Mouse (Mus musculus) inflammation-experienced regulatory T-cells, adult 6 months (primary cell): ENCODE results near the gene Trmt1. TPM values are rescaled to one million over a fixed set of nuclear protein-coding genes. Genes with fewer than 3 reads are reported as not detected.

Experiments used
- ATAC-seq: one replicate; pipeline ENCODE4 v1.8.0; 2017
- polyA plus RNA-seq, 3 experiments: library from polyadenylated mRNA; unstranded; fragments of 100-300 nt; shearing (Covaris generic); gene quantifications; one replicate each; pipeline ENCODE4 v1.2.1; 2017

Trmt1 gene
- polyA plus RNA-seq, 3 experiments from 2014 or later, result 28.0 to 61.1 (median 55.5) TPM

DNA sequence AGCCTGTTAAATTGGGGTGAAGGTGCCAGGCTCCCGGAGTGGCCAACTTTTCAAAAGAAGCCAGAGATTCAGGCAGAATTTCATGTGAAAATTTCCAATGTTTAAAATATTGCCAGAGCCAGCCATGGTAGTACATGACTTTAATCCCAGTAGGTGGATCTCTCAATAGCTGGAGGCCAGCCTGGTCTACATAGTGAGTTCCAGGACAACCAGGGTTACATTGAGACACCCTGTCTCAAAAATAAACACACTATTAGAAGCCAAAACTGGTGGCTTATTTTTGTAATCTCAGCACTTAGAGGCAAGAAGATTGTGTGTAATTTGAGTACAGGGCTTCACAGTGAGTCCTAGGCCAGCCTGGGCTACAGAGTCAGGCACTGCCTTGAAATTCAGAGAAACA is 23.8 kb downstream of the Trmt1 start:
- ATAC-seq, result no peak

DNA sequence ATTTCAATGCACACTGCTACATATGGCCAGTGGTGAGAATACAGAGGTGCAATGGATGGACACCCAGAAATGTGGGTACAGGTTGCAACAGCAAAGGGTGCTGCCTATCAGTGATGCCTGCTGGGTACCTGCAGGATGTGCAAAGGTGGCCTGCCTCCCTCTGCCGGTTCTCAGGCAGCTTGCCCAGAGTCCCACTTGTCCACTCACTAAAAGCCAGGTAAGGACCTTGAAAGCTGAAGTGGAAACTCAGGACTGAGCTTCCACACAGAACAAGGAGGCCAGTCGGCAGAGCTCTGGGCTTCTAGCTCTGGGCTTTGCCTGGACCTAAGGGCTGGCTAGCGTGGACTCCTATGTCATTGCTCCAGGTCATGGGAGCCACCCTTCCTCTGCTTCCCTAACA is 25.2 kb downstream of the Trmt1 start:
- no peak for ATAC-seq

DNA sequence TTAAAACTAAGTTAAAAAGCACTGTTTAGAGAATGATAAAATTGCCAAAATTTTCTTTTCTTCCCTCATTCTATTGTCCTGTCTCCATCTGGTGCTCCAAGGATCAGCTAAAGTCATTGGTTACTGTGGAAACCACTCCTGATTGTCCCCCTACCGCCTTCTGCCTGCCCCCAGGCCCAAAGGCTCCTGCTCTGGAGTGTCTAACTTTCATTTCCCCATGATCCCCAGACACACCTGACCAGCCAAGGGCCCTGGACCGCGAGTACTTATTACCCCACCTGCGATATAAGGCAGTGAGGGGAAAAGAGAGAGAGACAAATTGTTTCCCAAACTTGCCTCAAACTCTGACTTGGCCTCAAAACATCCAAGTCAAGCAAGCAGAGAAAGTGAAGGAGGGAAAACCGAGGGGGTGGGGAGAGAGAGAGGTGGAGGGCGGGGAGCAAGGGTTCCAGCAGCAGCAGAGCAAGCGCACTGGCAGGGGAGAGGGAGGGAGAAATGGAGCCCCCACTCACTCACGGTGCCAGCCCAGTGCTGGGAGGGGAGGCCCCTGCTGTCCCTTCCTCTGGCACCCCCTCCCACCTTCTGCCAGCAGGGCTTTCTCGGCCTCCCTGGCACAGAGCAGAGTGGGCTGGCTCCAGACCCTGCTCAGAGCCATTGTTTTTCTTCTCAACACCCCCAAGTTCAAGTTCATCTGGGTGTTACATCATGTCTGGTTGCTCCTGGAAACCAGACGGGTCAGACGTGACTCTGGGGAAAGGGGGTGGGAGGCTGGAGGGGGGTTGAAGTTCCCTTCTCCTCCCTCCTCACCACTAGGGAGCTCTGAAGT is 26.0 kb downstream of the Trmt1 start:
- no peak for ATAC-seq

DNA sequence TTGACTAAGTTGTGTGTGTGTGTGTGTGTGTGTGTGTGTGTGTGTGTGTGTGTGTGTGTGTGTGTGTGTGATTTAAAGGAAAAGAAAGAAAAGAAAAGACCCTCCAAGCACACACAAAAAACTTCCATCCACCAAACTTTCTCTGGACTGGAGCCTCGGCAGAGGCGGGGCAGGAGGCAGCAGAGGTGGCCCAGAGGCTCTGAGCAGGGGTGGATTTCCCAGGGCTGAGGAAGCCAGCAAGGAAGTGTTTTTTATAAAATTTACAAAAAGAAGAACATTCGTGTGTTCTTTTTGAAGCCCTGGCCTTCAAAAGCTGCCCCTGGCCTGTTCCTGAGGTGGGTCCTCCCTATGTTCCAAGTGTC is 26.6 kb downstream of the Trmt1 start:
- ATAC-seq, result no peak

DNA sequence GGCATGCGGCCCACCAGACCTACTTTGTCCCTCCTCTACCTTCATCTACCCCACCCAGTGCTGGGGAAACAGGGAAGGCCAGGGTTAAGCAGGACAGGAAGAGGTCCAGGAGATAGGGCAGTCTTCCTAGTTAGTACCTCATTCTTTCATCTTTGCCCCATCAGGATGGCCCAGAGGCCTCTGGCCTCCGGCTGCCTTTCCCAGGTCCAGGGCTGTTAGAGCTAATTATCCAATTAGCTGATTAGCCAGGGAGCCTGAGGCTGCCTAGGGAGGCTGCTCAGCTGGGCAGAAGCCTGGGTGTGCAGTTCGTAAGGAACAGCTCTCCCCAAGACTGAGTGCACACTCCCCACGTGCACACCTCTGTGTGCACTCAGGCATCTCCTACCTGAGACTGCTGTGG is 27.3 kb downstream of the Trmt1 start:
- ATAC-seq, result no peak

DNA sequence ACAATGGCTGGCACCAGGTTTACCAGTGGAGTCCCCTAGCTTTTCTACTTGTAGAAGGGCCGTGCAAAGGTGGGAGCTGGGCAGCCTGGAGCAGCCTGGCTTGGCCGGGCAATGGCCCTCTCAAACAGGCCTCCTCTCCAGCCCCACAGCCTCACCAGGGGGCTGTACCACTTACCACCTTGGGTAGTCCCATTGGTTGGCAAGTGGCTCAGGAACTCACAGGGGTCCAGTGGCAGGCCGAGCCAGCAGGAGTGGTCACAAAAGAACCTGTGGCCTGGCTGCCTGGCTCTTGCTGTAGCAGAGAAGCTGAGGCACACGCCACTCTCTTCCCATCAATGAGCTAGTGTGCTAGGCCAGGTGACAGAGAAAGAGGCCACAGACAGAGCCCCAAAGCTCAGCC is 28.1 kb downstream of the Trmt1 start:
- ATAC-seq, result no peak

DNA sequence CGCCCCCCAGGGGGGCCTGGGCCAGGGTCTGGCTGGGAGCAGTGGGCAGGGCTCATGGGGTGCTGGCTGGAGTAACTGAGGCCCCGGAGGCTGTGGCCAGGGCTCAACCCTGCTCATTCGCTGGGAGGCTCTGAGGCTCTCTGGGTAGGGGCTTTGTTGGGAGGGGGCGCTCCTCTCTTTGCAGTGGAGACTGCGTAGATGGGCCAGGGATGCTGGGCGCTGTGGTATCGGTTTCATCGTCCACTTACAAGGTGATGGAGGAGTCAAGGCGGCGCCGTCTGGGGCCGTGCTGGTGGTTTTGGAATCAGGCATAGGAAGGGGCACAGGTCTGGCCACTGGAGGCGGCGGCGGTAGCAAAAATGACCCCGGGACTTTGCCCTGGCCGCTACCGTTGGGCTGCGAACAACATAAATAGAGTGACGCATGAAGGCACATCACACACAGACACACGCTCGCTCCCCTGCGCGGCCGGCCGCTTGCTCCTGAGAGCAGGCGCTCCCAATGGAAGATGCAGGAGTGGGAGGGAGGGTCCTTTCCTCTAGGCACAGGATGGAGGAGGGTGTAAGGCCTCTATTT is 29.9 kb downstream of the Trmt1 start:
- ATAC-seq, result no peak

DNA sequence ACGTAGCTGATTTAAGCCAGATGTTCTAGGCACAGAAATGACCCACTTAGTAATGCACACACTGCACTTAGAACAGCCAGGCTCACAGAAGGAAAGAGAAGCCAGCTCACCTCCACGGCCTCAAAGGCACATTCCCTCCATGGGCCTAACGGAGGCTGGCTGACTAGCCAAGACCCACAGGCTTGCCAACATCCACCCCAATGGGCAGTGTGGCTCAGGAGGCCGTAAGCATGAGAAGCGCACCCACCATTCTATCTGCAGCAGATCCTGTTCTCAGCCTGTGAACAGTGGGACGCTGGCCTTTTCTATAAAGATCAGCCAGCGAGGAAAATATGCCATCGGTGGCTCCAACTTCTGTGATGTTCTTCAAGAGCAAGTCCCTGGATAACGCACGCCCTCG is 30.7 kb downstream of the Trmt1 start:
- no peak for ATAC-seq

DNA sequence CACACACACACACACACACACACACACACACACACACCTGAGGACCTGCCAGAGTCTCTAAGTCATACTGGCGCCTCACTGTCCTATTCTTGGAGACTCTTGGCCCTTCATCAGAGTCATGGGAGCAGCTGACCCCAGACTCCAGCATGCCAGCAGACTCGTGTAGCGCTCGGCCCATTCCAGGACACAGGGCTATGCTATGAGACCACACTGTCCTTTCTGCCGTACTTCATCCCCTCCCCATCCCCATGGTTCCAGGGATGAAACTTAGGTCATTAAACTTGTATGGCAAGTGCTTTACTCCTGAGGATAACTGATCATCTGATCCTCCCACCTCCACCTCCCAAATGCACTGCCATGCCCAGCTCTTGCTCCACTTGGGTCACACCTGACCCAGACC is 32.4 kb downstream of the Trmt1 start:
- ATAC-seq, result no peak

DNA sequence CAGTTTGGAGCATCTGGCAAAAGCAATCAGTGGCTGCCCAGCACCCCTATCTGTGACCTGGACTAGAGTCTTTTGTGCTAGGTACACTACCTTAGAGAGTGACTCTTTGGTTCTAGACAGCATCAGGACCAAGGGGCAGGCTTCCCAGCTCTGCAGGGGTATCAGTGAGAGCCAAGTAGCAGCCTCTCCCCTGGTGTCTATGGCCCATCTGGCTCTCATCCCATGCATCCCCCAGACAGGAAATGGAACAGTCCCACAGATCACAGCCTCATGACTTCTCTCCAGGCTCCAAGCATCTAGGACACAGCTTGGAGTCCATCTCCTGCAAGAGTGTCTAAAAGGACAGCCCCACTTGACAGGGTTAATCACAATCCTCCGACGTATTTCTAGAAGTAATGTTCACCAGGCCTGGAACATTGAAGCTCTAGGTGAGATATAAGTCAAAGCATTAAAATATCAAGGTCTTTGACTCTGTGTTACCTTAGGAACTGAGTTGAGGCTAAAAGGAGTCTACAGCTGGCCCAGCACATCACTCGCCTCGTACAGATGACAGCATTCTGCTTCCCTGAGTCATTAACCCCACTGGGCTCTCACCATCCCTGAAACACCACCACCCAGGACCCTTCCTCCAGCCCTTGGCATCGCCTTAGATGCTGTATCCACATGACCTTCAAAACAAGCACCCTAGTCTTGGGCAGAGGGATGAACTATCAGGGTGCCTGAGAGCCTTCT is 33.0 kb downstream of the Trmt1 start:
- ATAC-seq, result no peak

DNA sequence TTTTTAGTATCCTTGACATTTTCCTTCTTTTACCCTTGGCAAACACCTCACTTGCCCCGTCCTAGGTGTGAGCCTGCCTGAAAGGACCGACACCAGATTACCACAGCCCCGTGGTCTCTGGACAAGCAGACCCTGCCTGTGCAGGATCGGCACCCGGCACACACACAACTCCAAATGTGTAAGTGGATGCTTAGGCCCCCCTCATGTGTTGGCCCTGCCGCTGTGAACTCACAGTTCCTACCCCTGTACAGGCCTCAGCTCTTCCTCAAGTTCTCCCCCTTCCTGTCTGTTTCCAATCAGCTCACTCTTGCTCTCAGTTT is 36.4 kb downstream of the Trmt1 start:
- peak; percentile 5 for ATAC-seq

DNA sequence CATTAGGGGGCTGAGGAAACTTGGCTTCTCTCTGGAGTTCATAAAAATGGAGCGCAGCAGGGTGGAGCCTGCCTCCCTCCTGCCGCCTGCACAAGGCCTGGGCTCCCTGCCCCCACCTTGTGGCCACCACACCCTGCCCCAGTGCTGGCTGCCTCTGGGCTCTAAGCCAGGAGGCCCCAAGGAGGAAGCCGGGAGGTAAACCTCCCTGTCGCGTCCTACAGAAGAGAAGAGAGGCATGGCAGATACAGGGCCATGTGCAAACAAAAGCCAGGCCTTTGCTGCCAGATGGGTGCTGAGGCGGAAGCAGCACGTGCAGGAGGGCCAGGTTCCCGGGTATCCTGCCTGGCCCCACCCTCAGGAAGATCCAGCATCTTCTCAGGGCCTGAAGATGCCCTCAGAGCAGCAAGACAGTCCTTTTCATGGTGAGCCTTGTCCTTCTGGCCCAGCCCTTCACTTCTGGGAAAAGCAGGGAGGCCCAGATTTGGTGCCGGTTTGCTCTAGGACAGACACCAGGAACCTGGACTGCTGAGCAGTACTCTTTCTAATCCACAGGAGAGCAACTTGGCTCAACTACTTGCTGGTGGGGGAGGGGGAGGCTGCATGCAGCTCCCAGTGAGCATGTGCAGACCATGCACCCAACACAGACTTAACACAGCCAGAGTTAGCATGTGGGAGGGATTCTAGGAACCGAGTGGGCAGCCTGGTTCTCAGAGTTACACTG is 36.9 kb downstream of the Trmt1 start, which contains the start of gene G430095P16Rik:
Gene G430095P16Rik (plus strand): TSS at position 158 of the 721 bp plus-strand sequence.
- ATAC-seq, result peak; percentile 84

DNA sequence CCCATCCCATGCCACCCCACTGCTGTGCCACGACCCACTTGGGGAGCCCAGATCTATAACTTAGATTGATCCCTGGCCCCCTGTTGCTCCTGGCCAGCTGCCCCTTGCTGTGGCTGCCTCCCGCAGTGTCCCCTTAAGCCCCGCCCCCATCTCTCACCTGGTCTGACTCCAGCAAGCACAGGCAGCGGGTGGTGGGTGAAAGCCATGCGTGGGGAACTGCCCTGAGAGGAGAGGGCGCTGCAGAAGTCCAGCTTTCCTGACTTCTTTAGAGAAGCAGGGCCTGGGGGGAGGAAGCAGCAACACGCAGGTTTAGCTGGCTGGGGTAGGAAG is 37.4 kb downstream of the Trmt1 start:
- ATAC-seq, result peak; percentile 22

DNA sequence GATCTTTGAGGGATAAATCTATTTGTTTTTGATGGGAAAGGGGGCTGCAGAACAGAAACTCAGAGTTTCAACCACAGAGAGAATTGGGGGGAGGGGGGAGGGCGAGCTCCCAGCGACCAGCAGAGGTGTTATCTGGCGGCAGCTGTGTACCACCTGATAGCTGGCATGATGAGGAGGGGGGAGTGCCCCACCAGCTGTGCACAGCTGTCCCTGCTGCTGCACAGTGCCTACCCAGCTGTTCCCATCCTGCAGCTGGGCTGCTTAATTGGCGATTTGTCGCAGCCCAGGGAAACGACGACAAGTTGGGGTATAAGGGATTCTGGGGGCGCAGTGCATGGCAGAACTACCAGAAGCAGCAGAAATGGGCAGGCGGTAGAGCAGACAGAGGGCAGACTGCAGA is 38.6 kb downstream of the Trmt1 start:
- no peak for ATAC-seq

DNA sequence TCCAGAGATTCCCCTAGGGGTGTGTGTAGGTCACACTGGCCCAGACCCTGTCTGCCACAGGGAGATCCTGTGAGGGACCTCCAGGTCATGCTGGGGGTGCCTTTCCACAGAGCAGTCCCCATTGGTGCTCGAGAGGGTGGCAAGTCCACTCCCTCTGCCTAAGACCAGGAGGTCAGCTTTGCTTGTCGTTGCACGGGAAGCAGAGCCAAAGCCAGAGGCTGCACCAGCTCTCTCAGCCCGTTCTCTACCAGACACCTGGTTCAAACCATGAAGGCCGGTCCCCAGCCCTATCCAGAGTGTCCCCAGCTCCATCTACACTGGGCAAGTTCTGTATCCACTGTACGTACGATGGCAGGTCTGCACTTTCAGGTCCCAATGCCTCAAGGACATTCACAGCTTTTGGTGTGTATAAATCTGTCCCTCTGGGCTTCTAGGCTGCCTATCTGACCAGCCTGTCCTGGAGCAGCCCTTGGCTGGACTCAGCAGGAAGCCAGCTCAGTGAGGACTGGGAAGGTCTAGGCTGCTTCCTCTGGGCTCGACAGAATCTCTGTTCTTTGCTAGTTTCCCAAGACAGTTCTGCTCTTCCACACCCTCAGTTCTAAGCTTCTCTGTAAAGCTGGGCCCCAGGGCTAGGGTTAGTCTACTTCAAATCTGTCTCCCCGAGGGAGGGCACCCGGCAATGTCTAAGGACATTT is 39.3 kb downstream of the Trmt1 start:
- ATAC-seq, result no peak

DNA sequence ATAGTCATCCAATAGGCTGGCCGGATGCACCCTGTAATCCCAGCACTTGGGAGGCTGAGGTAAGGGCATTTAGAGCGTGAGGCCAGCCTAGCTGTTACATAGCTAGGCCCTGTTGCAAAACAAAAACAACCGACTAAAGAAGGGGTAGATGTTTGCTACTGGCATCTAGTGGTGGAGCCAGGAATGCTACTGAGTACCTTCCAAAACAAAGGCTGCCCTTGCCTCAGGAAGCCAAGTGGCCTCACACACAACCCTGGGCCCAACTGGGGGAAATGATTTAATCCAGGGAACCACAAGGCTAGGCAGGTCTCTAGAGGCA is 39.8 kb downstream of the Trmt1 start:
- ATAC-seq, result no peak

DNA sequence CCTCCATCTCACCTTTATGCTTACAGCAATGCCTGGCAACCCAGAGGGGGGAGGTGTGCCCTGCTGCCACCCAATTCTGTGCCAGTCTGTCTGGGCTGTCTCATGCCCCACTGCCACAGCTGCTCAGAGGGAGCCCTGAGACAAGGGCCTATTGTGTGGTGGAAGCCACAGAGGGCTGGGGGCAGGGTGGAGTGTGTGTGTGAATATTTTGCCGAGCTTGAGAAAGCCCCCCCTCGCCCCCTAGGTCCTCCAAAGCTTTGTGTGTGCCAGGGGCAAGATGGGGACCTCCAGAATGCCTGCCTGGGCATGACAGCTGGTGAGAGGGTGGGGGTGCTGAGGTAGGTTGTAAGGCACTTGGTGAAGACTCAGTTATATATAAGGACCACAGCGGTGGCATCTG is 42.4 kb downstream of the Trmt1 start:
- no peak for ATAC-seq

DNA sequence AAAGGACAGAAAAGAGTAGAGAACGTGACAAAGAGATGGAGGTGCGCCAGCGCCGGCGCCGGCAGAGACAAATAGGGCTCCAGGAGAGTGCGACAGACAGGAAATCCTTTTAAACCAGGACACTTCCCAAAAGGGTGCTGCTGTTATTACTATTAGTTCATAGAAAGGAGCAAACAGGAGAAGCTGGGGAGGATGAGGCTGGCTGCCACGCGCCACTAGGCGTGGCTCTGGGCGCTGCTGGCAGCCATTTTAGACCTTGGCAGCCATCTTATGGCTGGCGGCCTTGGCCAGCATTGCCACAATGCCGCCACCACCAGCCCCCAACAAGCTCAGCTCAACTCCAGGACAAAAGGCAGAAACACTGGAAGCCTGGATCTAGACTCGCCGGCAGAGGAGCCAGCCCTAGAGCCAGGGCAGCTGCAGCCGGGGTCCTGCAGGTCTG is 43.8 kb downstream of the Trmt1 start:
- no peak for ATAC-seq

DNA sequence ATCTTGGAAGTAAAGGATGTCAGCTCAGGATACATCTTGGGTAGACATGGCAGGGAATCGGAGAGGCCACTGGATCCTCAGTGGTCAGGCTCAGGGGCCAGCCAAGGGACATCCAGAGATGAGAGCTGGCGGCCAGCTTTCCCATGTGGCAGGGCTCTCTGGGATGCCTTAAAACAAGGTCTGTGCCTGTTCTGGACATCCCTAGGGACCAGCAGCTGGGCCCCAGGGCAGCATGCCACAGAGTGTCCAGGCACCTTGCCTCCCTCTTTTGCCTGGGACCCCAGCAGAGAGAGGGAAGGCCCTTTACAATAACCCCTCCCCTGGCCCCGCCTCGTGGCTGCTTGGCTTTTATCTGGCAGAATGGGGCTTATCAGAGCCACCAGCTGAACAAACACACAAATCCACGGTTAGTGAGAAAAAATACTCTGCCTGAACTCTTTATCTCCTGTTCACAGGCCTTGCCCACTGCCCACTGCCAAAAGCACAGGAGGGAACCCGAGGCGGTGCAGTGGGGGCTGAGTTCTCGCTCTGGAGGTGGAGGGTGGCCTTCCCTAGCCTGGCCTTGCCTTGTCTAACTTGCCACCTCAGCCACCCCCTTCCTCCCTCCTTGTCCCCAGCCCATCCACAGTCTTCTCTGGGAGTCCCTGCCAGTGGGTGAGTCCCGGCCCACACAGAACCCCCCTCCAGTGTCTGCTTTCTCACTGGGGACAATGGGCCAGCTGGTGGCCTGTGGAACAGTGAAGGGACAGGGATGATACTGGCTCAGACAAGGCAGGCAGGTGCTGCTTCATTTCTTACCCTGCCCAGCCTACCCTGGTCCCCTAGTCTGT is 44.6 kb downstream of the Trmt1 start:
- no peak for ATAC-seq

DNA sequence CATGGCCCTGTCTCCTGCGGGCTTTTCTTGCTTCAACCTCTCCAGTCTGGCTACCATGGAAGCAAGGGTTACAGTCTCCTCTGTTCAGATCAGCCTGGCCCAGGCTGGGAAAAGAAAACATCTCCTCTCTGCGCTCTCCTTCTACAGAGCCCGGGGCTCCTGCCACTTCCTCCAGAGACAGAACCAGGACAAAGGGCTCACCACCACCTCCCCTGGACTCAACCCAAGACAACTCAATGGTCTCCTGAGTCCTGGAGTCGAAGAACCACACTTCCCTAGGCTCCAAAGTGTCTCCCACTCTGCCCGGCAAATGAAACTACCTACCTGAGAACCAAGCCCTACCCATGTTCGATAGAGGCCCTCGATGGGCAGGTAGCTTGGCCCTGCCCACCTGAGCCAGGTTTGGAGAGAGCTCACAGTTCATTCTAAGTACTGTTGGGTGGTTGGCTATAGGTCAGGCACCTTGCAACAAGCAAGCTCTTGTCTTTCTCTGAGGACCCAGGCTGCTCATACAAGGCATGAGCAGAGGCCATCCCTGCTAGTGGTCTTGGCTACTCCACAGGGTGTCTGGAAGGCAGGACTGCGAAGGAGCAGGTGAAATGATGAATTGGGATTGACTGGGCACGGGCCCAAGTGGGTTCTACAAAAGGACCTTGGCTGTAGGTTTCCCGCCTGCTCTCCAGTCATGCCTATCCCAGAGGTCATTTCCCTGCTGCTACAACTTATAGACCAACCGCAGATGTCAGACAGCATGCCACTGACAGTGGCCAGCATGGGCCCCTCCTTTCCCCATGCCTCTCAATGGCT is 45.5 kb downstream of the Trmt1 start:
- ATAC-seq, result no peak

DNA sequence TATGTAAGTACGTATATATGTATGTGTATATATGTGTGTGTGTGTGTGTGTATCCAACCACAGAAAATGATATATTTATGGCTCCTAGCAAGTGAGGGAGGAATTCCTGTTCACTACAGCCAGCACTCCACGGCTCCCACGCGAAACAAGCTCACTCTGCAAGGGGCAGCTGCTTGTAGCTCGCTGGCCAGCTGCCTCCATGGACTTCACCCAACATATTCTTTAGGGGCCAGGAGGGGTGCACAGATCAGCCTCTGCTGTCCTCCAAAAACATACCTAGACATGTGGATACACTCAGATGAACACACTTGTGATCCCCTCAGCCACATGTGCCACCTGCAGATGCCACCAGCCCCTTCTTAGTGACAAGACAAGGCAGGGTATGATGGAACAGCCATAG is 46.4 kb downstream of the Trmt1 start:
- ATAC-seq, result no peak
